10 mouse cellular contexts compared by ENCODE assay signal in genomic region chr11:102752896-102753590, GRCm38 (mm10). TPM values are rescaled to one million over a fixed set of nuclear protein-coding genes. Genes with fewer than 3 reads are reported as not detected.
DNase-seq lines count a peak whose midpoint lies in the region; ATAC-seq and TF ChIP-seq lines count a peak whose summit lies in the region.
"Had no signal": no experiment of that assay in that cellular context is flagged by ENCODE, and none has a peak within 500 bp of the region (broad histone marks: within the 10 kb centered on the region; RNA-seq: fewer than 3 reads in every experiment).

No protein-coding gene starts in this region.

- peak; percentile 23; the same call in 1 of the 2 replicates for ATAC-seq in limb, embryonic 11.5 days (ENCODE audit: insufficient number of reproducible peaks, low FRiP score, low TSS enrichment, low read depth)
- ATAC-seq in intestine, postnatal 0 days = no peak

- H3K27me3 ChIP-seq in limb, embryonic 11.5 days (ENCODE audit: control insufficient read depth, insufficient read depth, low read length) = no peaks in the 10 kb centered on the region
- no peaks in the 10 kb centered on the region for H3K27me3 ChIP-seq in intestine, postnatal 0 days (replicated peaks; ENCODE audit: control insufficient read depth, insufficient read depth, low read length)
- H3K27me3 ChIP-seq: lung, embryonic 15.5 days had no signal

- intact Hi-C loops in left cerebral cortex, postnatal 25 days (cut with DNase I) = no loop called here

- no peak overlapping the region for H3K4me3 ChIP-seq in limb, embryonic 11.5 days (ENCODE audit: low read depth, low read length)
- H3K4me3 ChIP-seq in intestine, postnatal 0 days (ENCODE audit: low read depth, low read length) = no peak overlapping the region
- H3K4me3 ChIP-seq: lung, embryonic 15.5 days had no signal

- DNase-seq in cerebellum, adult 8-10 months = peak; percentile 30
- DNase-seq in cerebellum, postnatal 36 days = no peak
- DNase-seq in thymus, postnatal 0 days (ENCODE audit: low spot score) = peak; percentile 60
- no peak for DNase-seq in thymus, adult 18-20 months
- no peak for DNase-seq in limb, embryonic 11.5 days (ENCODE audit: low spot score)
- peak; percentile 19 for DNase-seq in thymus, postnatal 25 days
- no peak for DNase-seq in left cerebral cortex, postnatal 25 days (ENCODE audit: low spot score in 2 of 2)
- DNase-seq: kidney, adult 2 months had no signal

- no peak for TF ChIP-seq CTCF in intestine, postnatal 0 days (IDR thresholded peaks at IDR 0.05; ENCODE audit: low read depth)

- no peak overlapping the region for H3K4me2 ChIP-seq in limb, embryonic 11.5 days (ENCODE audit: low read depth, severe bottlenecking)
- H3K4me2 ChIP-seq in intestine, postnatal 0 days (replicated peaks; ENCODE audit: low read depth) = no peak overlapping the region

- no peaks in the 10 kb centered on the region for H3K36me3 ChIP-seq in limb, embryonic 11.5 days (ENCODE audit: control insufficient read depth, insufficient read depth, low read length)
- no peaks in the 10 kb centered on the region for H3K36me3 ChIP-seq in intestine, postnatal 0 days (ENCODE audit: control insufficient read depth, insufficient read depth)
- H3K36me3 ChIP-seq: lung, embryonic 15.5 days had no signal

- no peak overlapping the region for H3K27ac ChIP-seq in limb, embryonic 11.5 days (replicated peaks; ENCODE audit: low read depth, low read length)
- H3K27ac ChIP-seq in intestine, postnatal 0 days (ENCODE audit: low read depth, low read length) = no peak overlapping the region
- H3K27ac ChIP-seq: lung, embryonic 15.5 days had no signal

- WGBS in limb, embryonic 11.5 days = 70% methylated on average over 13 of the region's 13 CpGs
- WGBS in intestine, postnatal 0 days = 70% methylated on average over 13 of the region's 13 CpGs

- H3K9me3 ChIP-seq in limb, embryonic 11.5 days (ENCODE audit: control insufficient read depth, low read length) = no peaks in the 10 kb centered on the region
- no peaks in the 10 kb centered on the region for H3K9me3 ChIP-seq in intestine, postnatal 0 days (ENCODE audit: control insufficient read depth)
- H3K9me3 ChIP-seq: lung, embryonic 15.5 days had no signal

- H3K4me1 ChIP-seq in limb, embryonic 11.5 days (ENCODE audit: control insufficient read depth, insufficient read depth, low read length) = peaks cover 12% of the 10 kb centered on the region
- no peaks in the 10 kb centered on the region for H3K4me1 ChIP-seq in intestine, postnatal 0 days (replicated peaks; ENCODE audit: control insufficient read depth, insufficient read depth, low read length)

- H3K9ac ChIP-seq in limb, embryonic 11.5 days (ENCODE audit: low read length) = 0 out of 2 replicates have a peak overlapping the region, but pooled peaks have one; percentile 32
- H3K9ac ChIP-seq in intestine, postnatal 0 days (ENCODE audit: low read depth, low read length) = no peak overlapping the region
- H3K9ac ChIP-seq: lung, embryonic 15.5 days had no signal

RNA-seq across cellular contexts. Expression of gene Adam11, which starts 8.2 kb away (rescaled TPM):
- 1.4 and 1.7 TPM in 2 replicates for polyA plus RNA-seq in thymus, postnatal 0 days (2015; fragmentation: Nextera tagmentation; extraction: Ambion mirVana)
- polyA plus RNA-seq in limb, embryonic 11.5 days (2014; fragmentation: Nextera tagmentation; extraction: Ambion mirVana) = 14.2 and 15.4 TPM in 2 replicates
- total RNA-seq in left cerebral cortex, postnatal 25 days (2021) = 100 to 1,000 TPM; 118 to 139 TPM
- polyA plus RNA-seq in intestine, postnatal 0 days (2015; fragmentation: Nextera tagmentation; extraction: Ambion mirVana) = 0.80 and 1.3 TPM in 2 replicates

RNA-seq across cellular contexts. Expression of gene Ccdc43, which starts 55.5 kb away (rescaled TPM):
- 37.1 and 38.5 TPM in 2 replicates for polyA plus RNA-seq in thymus, postnatal 0 days (2015; fragmentation: Nextera tagmentation; extraction: Ambion mirVana)
- 58.4 and 64.1 TPM in 2 replicates for polyA plus RNA-seq in limb, embryonic 11.5 days (2014; fragmentation: Nextera tagmentation; extraction: Ambion mirVana)
- 10 to 100 TPM; 28.2 to 30.3 TPM for total RNA-seq in left cerebral cortex, postnatal 25 days (2021)
- polyA plus RNA-seq in intestine, postnatal 0 days (2015; fragmentation: Nextera tagmentation; extraction: Ambion mirVana) = 16.2 and 17.1 TPM in 2 replicates

Comparison
In these comparisons a context has a peak if more than half of its experiments do, and no peak if none do; other contexts are left out.
1. DNase-seq: peak in cerebellum, adult 8-10 months (single experiment), thymus, postnatal 0 days (single experiment) and thymus, postnatal 25 days (single experiment); none in cerebellum, postnatal 36 days (0 of 2), thymus, adult 18-20 months (0 of 2), limb, embryonic 11.5 days (single experiment) and left cerebral cortex, postnatal 25 days (0 of 2).